Mouse (Mus musculus) liver, embryonic 14.5 days (tissue): Measurements from ENCODE around the gene Mtfp1.

Experiments used
- CTCF ChIP-seq: IDR thresholded peaks from 2 replicates; pipeline ENCODE4 v1.5.1; 2016; ENCODE audit warnings: antibody characterized with exemption, low read depth, control low read depth
- EP300 ChIP-seq: IDR thresholded peaks from 2 replicates; pipeline ENCODE4 v1.6.1; 2016; ENCODE audit warnings: antibody characterized with exemption, low read depth

DNA sequence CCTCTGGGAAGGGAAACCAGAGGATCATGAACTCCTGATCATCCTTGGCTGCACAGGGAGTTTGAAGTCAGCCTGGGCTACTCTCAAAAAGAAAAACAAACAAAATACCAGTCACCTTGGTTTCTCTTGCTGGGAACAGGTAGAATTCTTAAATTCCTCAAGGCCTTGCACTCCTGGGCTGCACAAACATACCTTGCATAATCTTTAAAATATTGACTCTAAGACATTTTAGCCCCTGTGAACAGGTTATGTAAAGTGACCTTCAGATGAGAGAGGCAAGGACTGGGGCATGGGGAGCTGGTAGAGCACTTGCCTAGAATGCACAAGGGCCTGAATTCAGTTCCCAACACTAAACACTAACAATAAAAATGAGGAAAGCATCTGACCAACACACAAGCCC, 46.3 kb upstream of the Mtfp1 start:
- TF ChIP-seq EP300 = no peak
- TF ChIP-seq CTCF = no peak
